Mouse (Mus musculus) kidney, postnatal 36 days (tissue): ENCODE results near the gene Map4k3.
"Not testable (repeated sequence)": the region's sequence is repeated elsewhere in the genome, so short reads cannot be mapped to it uniquely, and the experiment has no call there.

Experiments
- DNase-seq, 2 experiments: peaks; one replicate each; pipeline ENCODE4 v3.0.0; 2021 to 2022; ENCODE audit warnings: mixed read lengths in 2 of 2

Gene Map4k3

GRCm38 (mm10) chr17:80620786-80621423 lies 107.4 kb downstream of the Map4k3 start:
- peak; percentile 44 to 80 for DNase-seq

GRCm38 (mm10) chr17:80619556-80619955 lies 108.7 kb downstream of the Map4k3 start:
- DNase-seq, result no peak

GRCm38 (mm10) chr17:80618890-80619289 lies 109.4 kb downstream of the Map4k3 start:
- DNase-seq, result no peak

- no peak for DNase-seq
Observed at GRCm38 (mm10) chr17:80603806-80604205, 124.5 kb downstream of the Map4k3 start.

GRCm38 (mm10) chr17:80603079-80603625 lies 125.1 kb downstream of the Map4k3 start:
- DNase-seq, result no peak

- DNase-seq, result peak; percentile 17 to 68
Observed at GRCm38 (mm10) chr17:80601371-80601770, 126.9 kb downstream of the Map4k3 start.

GRCm38 (mm10) chr17:80583051-80583450 lies 145.2 kb downstream of the Map4k3 start:
- DNase-seq, result no peak

GRCm38 (mm10) chr17:80579901-80580300 lies 148.4 kb downstream of the Map4k3 start:
- DNase-seq, result peak; percentile 35 to 43

GRCm38 (mm10) chr17:80579089-80579488 lies 149.2 kb downstream of the Map4k3 start:
- no peak for DNase-seq

- DNase-seq, result no peak
Observed at GRCm38 (mm10) chr17:80578041-80578440, 150.2 kb downstream of the Map4k3 start.

GRCm38 (mm10) chr17:80577639-80578038 lies 150.6 kb downstream of the Map4k3 start, which contains the start of gene Cdkl4:
Gene Cdkl4 (minus strand): TSS chr17:80577813.
- no peak for DNase-seq

GRCm38 (mm10) chr17:80577214-80577613 lies 151.1 kb downstream of the Map4k3 start:
- DNase-seq, result peak; percentile 40 to 67

GRCm38 (mm10) chr17:80575008-80575407 lies 153.3 kb downstream of the Map4k3 start:
- DNase-seq, result peak; percentile 35 to 40

GRCm38 (mm10) chr17:80574471-80574965 lies 153.8 kb downstream of the Map4k3 start:
- no peak for DNase-seq

- DNase-seq, result no peak
Observed at GRCm38 (mm10) chr17:80572187-80572935, 155.9 kb downstream of the Map4k3 start.

GRCm38 (mm10) chr17:80571460-80571859 lies 156.8 kb downstream of the Map4k3 start:
- no peak for DNase-seq

GRCm38 (mm10) chr17:80569718-80570117 lies 158.6 kb downstream of the Map4k3 start:
- not testable (repeated sequence) for DNase-seq

- no peak for DNase-seq
Observed at GRCm38 (mm10) chr17:80568842-80569601, 159.3 kb downstream of the Map4k3 start.

- DNase-seq, result no peak
Observed at GRCm38 (mm10) chr17:80568441-80568840, 159.8 kb downstream of the Map4k3 start.

GRCm38 (mm10) chr17:80564611-80564924 lies 163.7 kb downstream of the Map4k3 start:
- DNase-seq, result peak in 1 of 2 experiments; percentile 42

GRCm38 (mm10) chr17:80563762-80564610 lies 164.3 kb downstream of the Map4k3 start:
- DNase-seq, result not testable (repeated sequence)

GRCm38 (mm10) chr17:80562792-80563191 lies 165.5 kb downstream of the Map4k3 start:
- DNase-seq, result no peak
